Mouse (Mus musculus): ENCODE measurements around the gene Rnf180. TPM values are rescaled to one million over a fixed set of nuclear protein-coding genes. Genes with fewer than 3 reads are reported as not detected.
"Not testable (repeated sequence)": the region's sequence is repeated elsewhere in the genome, so short reads cannot be mapped to it uniquely, and the experiment has no call there.

The Rnf180 gene
- 4.8 and 8.0 TPM in 2 replicates for polyA plus RNA-seq (2016; fragmentation: Nextera tagmentation; extraction: Ambion mirVana)

- H3K4me1 ChIP-seq, result peaks cover 19% of the 10 kb centered on the region
- H3K9me3 ChIP-seq (replicated peaks), result no peaks in the 10 kb centered on the region
- H3K27ac ChIP-seq (replicated peaks), result peak within 1 kb of the TSS; percentile 95
- 62% methylated on average over 11 of the region's 11 CpGs for WGBS
- peak within 1 kb of the TSS; percentile 88 for H3K4me3 ChIP-seq
- H3K27me3 ChIP-seq (ENCODE audit: low read depth, poor library complexity, severe bottlenecking), result peaks cover 34% of the 10 kb centered on the region
- 0 out of 2 replicates have a peak, but pooled peaks cover under 1% of the 10 kb centered on the region for H3K36me3 ChIP-seq
- no peak for DNase-seq (ENCODE audit: low spot score)
Observed at GRCm38 (mm10) chr13:105294715-105295114, at the start of gene Rnf180. Rnf180 (minus strand) TSS chr13:105294815.

DNA sequence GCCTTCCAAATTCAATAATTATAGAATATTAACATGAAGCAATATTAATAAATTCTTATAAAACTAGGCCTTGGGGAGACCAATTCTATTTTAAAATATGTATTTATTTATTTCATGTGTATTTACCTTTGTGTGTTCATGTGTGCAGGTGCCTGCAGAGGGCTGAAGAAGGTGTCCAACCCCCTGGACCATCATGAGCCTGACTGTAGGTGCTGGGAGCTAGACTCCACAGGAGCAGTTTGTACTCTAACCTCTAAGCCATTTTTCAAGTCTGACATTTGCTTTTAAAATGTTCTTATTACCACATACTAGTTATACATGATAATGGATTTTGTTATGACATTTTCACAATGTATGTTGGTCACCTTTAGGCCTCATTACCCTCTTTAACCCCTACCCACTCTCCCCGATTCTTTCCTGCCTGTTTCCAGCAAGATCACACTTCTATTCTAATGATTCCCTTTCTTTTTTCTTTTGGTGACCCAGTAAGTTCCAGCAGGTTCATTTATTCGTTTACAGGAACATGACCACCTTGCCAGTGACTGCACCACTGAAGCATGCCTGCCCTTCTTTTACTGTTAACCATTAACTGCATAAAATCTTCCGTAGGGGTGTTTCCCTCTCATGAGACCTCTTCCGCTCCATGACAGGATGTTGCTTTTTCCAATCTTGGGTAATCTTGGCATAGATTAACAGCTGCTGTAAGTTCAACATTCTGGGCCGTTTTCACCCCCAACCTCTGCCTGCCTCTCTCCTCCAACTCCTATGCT is 36.8 kb upstream of the Rnf180 start:
- 86% methylated on average over 5 of the region's 5 CpGs for WGBS
- no peak overlapping the region for H3K27ac ChIP-seq (replicated peaks)

GRCm38 (mm10) chr13:105326946-105327345 is 32.3 kb upstream of the Rnf180 start:
- Histone ChIP-seq H3K4me3 (no peak overlapping the region), H3K27me3 (ENCODE audit: low read depth, poor library complexity, severe bottlenecking) (no peaks in the 10 kb centered on the region), H3K9me3 (replicated peaks) (no peaks in the 10 kb centered on the region), H3K36me3 (no peaks in the 10 kb centered on the region), H3K4me1 (no peaks in the 10 kb centered on the region), H3K27ac (replicated peaks) (no peak overlapping the region)
- 77% methylated on average over 1 of the region's 1 CpGs for WGBS
- DNase-seq (ENCODE audit: low spot score), result no peak

More for the DNA sequence above, 36.8 kb upstream of the Rnf180 start:
- H3K4me1 ChIP-seq, result no peaks in the 10 kb centered on the region
- no peak for DNase-seq (ENCODE audit: low spot score)
- H3K36me3 ChIP-seq, result no peaks in the 10 kb centered on the region
- no peak overlapping the region for H3K4me3 ChIP-seq
- no peaks in the 10 kb centered on the region for H3K9me3 ChIP-seq (replicated peaks)
- H3K27me3 ChIP-seq (ENCODE audit: low read depth, poor library complexity, severe bottlenecking), result no peaks in the 10 kb centered on the region

DNA sequence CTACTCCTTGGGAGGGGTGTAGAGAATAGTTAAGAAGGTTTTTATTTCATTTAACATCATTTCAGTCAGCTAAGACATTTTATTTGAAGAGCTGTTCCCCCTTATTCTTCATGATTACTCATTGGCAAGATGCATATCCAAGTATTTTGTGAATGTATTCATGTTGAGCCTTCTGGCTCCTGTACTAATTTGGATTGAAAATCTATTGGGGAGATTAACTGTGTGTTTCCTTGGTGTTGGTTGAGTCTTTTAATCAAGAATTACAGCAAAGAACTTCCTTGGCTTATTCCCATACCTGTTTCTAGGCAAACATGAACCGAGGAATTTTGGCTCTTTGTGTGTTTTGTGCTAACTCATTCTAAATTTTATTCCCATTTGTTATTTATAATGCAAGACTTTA is 22.3 kb upstream of the Rnf180 start:
- WGBS, result 86% methylated on average over 1 of the region's 1 CpGs
- no peak overlapping the region for H3K4me3 ChIP-seq
- H3K36me3 ChIP-seq, result no peaks in the 10 kb centered on the region
- H3K4me1 ChIP-seq, result no peaks in the 10 kb centered on the region
- no peaks in the 10 kb centered on the region for H3K27me3 ChIP-seq (ENCODE audit: low read depth, poor library complexity, severe bottlenecking)
- no peaks in the 10 kb centered on the region for H3K9me3 ChIP-seq (replicated peaks)
- no peak for DNase-seq (ENCODE audit: low spot score)
- no peak overlapping the region for H3K27ac ChIP-seq (replicated peaks)

DNA sequence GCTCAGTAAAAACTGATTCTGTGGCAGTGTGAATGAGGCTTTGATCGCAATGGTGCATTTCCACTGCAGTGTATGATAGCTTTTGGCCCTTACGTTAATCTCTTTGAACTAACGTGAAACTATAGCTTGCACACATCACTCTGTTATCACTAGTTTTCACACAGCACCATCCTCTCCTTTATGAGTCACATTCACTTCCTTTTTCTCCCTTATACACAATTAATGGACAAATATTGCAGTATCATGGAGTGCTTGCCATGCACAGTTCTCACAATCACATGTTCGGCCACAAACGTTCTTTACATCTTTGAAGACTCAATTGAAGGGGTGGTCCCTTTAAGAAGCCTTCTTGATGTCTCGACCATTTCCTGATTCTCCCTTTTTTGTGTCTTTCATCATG is 21.4 kb upstream of the Rnf180 start:
- Histone ChIP-seq H3K36me3 (no peaks in the 10 kb centered on the region), H3K27ac (replicated peaks) (no peak overlapping the region), H3K9me3 (replicated peaks) (no peaks in the 10 kb centered on the region), H3K4me3 (no peak overlapping the region), H3K27me3 (ENCODE audit: low read depth, poor library complexity, severe bottlenecking) (no peaks in the 10 kb centered on the region), H3K4me1 (no peaks in the 10 kb centered on the region)
- no peak for DNase-seq (ENCODE audit: low spot score)
- WGBS, result 89% methylated on average over 6 of the region's 6 CpGs

GRCm38 (mm10) chr13:105312763-105313162 is 18.1 kb upstream of the Rnf180 start:
- no peak overlapping the region for H3K4me3 ChIP-seq
- DNase-seq (ENCODE audit: low spot score), result no peak
- no peaks in the 10 kb centered on the region for H3K36me3 ChIP-seq
- H3K4me1 ChIP-seq, result no peaks in the 10 kb centered on the region
- H3K27me3 ChIP-seq (ENCODE audit: low read depth, poor library complexity, severe bottlenecking), result no peaks in the 10 kb centered on the region
- no peaks in the 10 kb centered on the region for H3K9me3 ChIP-seq (replicated peaks)
- WGBS, result 85% methylated on average over 6 of the region's 6 CpGs
- H3K27ac ChIP-seq (replicated peaks), result no peak overlapping the region

GRCm38 (mm10) chr13:105310562-105310961 is 15.9 kb upstream of the Rnf180 start:
- DNase-seq (ENCODE audit: low spot score); H3K27ac ChIP-seq (replicated peaks); H3K4me3 ChIP-seq; H3K36me3 ChIP-seq; H3K9me3 ChIP-seq (replicated peaks); H3K4me1 ChIP-seq; H3K27me3 ChIP-seq (ENCODE audit: low read depth, poor library complexity, severe bottlenecking): not testable (repeated sequence)
- WGBS, result 85% methylated on average over 4 of the region's 4 CpGs

- H3K4me1 ChIP-seq, result no peaks in the 10 kb centered on the region
- H3K36me3 ChIP-seq, result no peaks in the 10 kb centered on the region
- H3K9me3 ChIP-seq (replicated peaks), result no peaks in the 10 kb centered on the region
- 85% methylated on average over 2 of the region's 2 CpGs for WGBS
- H3K27ac ChIP-seq (replicated peaks), result no peak overlapping the region
- no peak overlapping the region for H3K4me3 ChIP-seq
- no peaks in the 10 kb centered on the region for H3K27me3 ChIP-seq (ENCODE audit: low read depth, poor library complexity, severe bottlenecking)
- no peak for DNase-seq (ENCODE audit: low spot score)
Observed at GRCm38 (mm10) chr13:105305513-105305912, 10.9 kb upstream of the Rnf180 start.

- no peaks in the 10 kb centered on the region for H3K4me1 ChIP-seq
- H3K4me3 ChIP-seq, result no peak overlapping the region
- H3K27me3 ChIP-seq (ENCODE audit: low read depth, poor library complexity, severe bottlenecking), result 0 out of 2 replicates have a peak, but pooled peaks cover 6% of the 10 kb centered on the region
- no peak overlapping the region for H3K27ac ChIP-seq (replicated peaks)
- no peak for DNase-seq (ENCODE audit: low spot score)
- H3K36me3 ChIP-seq, result no peaks in the 10 kb centered on the region
- H3K9me3 ChIP-seq (replicated peaks), result no peaks in the 10 kb centered on the region
- 84% methylated on average over 4 of the region's 4 CpGs for WGBS
Observed at GRCm38 (mm10) chr13:105304054-105304453, 9.4 kb upstream of the Rnf180 start.

DNA sequence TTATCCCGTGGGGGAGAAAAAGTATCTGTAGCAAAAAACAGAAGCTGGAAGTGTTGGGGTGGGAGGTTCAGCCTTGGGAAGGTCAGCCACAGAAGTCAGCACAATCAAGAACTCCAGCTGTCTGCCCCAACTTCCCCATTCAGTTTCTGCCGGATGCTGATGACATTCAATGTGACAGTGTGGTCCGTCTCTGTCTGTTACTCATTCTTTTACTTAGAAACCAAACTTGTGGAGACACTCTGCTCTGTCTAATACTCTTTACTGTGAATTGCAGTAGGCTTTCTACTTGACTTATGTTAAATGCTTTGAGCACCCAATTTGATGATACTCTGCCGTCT is 5.4 kb upstream of the Rnf180 start:
- Histone ChIP-seq H3K9me3 (replicated peaks) (no peaks in the 10 kb centered on the region), H3K4me3 (no peak overlapping the region), H3K27ac (replicated peaks) (no peak overlapping the region), H3K27me3 (ENCODE audit: low read depth, poor library complexity, severe bottlenecking) (peaks cover 22% of the 10 kb centered on the region), H3K4me1 (peaks cover 8% of the 10 kb centered on the region), H3K36me3 (no peaks in the 10 kb centered on the region)
- no peak for DNase-seq (ENCODE audit: low spot score)
- 88% methylated on average over 4 of the region's 4 CpGs for WGBS

GRCm38 (mm10) chr13:105299162-105300008 is 4.8 kb upstream of the Rnf180 start:
- Histone ChIP-seq H3K4me3 (no peak overlapping the region), H3K27ac (replicated peaks) (no peak overlapping the region), H3K27me3 (ENCODE audit: low read depth, poor library complexity, severe bottlenecking) (peaks cover 27% of the 10 kb centered on the region), H3K36me3 (no peaks in the 10 kb centered on the region), H3K9me3 (replicated peaks) (no peaks in the 10 kb centered on the region), H3K4me1 (peaks cover 11% of the 10 kb centered on the region)
- WGBS, result 71% methylated on average over 4 of the region's 4 CpGs
- DNase-seq (ENCODE audit: low spot score), result no peak

- Histone ChIP-seq H3K9me3 (replicated peaks) (no peaks in the 10 kb centered on the region), H3K27ac (replicated peaks) (peak overlapping the region; percentile 95), H3K27me3 (ENCODE audit: low read depth, poor library complexity, severe bottlenecking) (peaks cover 32% of the 10 kb centered on the region), H3K4me1 (peaks cover 19% of the 10 kb centered on the region), H3K4me3 (peak overlapping the region; percentile 88), H3K36me3 (peaks cover 6% of the 10 kb centered on the region; the same call in 1 of the 2 replicates)
- WGBS, result under 1% methylated on average over 89 of the region's 91 CpGs
- DNase-seq (ENCODE audit: low spot score), result peak; percentile 70
Observed at GRCm38 (mm10) chr13:105293781-105294667, 591 bp downstream of the Rnf180 start.

Data from midbrain, embryonic 10.5 days (tissue).